Mouse (Mus musculus) thymus, postnatal 36 days (tissue): ENCODE results near the gene Mnt.

Source experiments
- DNase-seq, 2 experiments: peaks; one replicate each; pipeline ENCODE4 v3.0.0; 2022; ENCODE audit warnings: mixed read lengths in 2 of 2

The Mnt gene

DNA sequence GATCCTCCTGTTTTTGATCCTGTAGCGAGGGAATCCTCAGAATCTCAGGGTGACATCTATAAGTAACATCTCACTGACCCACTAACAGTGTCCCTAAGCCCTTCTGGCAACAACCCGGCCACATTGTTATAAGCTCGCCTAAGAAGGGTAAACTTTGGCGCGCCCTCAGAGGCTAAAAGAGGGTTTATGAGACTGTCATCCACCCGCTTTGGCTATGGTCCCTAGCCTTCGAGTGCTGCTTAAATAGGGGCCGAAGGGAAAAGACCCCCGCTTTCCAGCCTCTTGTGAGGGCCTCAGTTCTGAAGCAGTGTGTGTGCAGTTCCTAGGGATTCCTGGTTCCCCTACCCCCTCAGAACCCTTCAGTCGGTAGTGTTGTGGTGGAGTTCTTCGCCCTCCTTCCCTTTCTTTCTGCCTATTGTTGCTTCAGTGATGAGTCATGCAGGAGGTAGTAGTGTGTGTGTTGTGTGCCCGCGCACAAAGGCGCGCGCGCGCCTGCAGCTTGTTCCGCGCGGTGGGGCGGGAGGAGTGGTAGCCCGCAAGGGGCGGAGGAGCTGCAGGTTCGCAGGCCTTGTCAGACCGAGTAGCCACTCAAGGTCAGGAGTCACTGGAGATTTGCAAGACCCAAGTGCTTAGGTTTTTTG, 1.9 kb downstream of the Mnt start:
- peak; percentile 62 to 80 for DNase-seq

GRCm38 (mm10) chr11:74833536-74834358, 3.0 kb downstream of the Mnt start:
- peak in 1 of 2 experiments; percentile 6 for DNase-seq

DNA sequence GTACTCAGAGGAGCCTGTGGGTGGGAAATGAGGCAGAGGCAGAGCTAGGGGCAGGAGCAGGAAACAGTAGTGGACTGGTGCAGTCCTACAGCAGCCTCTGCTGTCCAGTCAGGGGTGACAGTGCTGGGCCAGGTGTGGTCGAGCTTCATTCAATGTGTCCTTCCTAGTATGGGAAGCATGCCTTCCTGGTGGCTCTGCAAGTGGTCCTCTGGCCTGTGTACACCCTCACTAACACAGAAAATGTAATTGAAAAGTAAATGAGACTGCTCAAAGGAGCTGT, 3.6 kb downstream of the Mnt start:
- no peak for DNase-seq

DNA sequence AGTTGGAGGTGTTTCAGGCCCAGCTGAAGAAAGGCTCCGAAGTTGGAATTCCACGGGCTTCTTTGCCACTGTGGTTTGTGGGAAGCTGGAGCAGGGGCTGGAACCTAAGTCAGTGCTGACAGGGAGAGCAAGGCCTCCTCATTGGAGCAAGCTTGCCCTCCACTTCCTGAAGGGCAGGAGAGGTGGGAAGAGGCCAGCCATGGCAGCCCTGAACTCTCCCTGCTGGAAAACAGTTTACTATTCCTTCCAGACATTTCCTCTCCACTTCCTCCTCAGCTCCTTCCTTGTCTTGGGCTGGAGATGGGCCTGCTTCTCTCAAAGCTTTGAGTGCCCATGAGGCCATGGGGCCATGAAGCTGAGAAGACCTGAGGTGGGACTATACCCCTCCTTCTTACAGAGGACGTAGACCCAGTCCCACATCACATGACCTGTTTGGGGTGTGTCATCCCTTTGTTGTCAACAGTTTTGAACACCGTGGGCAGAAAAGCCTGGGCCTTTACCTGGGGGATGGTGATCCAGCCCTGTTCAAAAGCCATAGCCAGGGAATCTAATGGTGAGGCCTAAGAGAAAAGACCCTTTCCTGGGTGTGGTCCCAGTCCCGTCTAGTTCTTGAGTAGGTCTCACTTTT, 4.0 kb downstream of the Mnt start:
- no peak for DNase-seq

DNA sequence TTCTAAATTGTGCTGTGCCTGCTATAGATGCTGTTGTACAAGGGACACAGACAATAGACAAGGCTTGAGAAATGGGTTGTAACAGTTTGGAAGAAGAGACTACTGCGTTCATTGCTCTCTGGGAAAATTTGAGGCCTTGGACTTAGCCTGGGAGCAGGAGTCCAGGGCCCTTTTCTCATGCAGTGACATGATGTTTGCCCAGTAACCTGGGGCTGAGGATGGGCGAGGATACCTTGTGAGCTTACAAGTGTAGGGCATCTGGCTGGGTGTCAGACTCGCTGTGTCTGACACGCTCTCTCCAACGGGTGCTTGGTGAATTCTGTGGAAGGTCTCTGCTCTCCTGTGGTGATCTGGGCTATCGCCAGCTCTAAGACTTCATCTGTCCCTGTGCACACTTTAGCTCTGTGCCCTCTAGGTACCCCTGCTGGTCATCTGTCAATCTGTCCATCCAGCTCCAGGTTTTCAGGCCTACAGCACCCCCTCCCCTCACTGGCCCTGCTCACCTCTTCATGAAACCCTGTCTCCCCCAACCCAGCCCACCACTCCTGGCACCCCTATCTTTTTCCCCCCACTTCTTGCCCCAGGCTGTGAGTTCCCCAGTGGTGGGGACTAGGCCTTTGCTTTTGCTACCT, 5.0 kb downstream of the Mnt start:
- no peak for DNase-seq

DNA sequence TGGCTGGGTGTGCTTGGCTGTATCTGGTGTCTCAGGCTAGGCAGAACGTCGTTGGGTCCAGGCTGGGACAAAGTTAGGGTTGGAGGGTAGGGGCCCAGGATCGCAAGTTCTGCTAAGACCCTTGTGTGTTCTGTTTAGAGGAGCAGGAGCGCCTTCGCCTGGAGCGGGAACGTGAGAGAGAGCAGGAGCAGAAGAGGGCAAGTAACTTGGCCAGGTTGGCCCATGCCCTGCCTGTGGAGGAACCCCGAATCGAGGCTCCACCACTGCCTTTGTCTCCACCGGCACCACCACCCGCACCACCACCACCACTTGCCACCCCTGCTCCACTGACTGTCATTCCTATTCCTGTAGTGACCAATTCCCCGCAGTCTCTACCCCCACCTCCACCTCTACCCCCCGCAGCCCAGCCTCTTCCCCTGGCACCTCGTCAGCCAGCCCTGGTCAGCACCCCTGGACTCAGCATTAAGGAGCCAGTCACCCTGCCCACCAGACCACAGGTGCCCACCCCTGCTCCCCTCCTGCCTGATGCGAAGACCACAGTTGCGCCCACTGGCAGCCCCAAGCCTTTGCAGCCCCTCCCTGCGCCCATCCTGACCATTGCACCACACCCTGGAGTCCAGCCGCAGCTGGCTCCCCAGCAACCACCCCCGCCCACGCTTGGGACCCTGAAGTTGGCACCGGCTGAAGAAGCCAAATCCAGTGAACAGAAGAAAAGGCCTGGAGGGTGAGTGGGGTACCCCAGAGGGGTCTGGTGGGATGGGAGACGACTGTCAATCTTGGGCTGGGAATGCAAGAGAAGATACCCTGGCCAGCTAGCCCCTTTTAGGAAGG, 5.7 kb downstream of the Mnt start:
- DNase-seq: peak in 1 of 2 experiments; percentile 42

DNA sequence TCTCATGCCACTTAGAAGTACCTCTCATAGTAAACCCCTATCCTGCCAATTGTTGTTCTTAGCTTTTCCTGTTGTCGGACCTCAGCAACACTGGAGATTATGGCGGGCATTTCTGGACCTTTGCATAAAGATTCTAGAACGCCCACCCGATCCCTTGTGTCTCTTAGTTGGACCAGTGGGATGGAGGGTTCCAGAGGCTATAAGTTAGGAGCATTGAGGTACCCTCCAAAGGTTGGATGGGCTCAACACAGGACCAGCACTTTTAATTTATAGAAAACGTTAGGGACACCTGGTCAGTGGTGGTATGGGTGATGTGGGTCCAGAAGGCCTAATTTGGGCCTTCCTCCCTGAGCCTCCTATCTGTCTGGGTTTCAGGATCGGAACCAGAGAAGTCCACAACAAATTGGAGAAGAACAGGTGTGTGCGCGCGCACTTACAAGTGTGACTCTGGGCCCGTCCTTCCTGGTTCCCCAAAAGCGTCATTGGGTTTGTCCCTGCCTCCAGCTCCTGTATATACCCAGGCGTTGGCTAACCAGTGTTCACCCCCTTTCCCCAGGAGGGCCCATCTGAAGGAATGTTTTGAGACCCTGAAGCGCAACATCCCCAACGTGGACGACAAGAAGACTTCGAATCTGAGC, 6.5 kb downstream of the Mnt start:
- DNase-seq: peak in 1 of 2 experiments; percentile 6

DNA sequence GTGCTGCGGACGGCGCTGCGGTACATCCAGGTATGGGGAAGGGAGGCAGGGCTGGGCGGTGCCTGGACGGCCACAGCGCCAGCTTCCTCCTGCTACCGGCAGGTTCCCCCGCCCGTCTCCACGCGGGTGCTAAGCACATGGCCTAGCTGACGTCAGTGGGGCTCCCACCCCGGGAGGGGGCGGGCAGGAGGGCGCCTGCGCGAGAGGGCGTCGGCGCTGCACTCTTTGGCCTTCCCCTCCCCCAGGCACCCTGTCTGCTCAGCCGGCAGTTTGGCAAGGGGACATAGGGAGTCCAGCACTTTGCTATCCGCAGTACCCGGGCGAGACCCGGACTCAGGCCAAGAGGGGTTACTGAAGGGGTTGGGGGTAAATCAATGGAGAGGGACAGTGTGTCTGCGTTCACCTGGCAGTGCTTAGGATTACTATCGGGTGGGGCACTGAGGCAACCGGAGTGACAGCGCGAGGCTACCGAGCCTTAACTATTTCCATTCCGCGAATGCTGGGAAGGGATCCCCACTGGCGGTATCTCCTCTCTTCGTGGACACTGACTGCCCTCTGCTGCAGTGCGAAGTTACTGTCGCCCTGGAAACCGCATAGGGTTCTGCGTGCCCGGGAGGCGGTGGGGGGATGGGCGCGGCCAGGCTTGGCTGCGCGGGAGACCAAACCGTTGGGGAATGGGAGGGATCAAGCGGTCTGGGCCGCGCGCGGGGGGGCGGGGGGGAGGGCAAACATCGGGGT, 7.1 kb downstream of the Mnt start:
- DNase-seq: peak; percentile 96 to 98

GRCm38 (mm10) chr11:74838441-74838840, 7.7 kb downstream of the Mnt start:
- DNase-seq: peak; percentile 94 to 97

DNA sequence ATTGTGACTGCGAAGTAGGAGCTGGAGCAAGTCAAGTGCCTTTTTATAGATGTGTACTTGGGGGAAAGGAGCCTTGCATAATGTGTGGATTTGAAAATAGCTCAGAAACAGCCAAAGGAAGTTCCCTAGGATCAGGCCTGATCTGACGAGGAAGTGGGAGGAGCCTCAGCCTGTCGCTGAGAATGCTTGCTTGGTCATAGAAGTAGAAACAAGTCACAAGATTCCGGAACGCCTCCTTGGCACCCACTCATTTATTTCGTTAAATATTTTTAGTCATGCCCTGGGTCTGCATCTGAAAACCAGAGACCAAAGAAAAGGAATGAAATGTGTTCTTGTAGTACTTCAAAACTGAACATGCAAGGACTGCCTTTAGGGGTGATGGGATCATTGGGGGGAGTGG, 8.3 kb downstream of the Mnt start:
- peak; percentile 47 to 70 for DNase-seq

DNA sequence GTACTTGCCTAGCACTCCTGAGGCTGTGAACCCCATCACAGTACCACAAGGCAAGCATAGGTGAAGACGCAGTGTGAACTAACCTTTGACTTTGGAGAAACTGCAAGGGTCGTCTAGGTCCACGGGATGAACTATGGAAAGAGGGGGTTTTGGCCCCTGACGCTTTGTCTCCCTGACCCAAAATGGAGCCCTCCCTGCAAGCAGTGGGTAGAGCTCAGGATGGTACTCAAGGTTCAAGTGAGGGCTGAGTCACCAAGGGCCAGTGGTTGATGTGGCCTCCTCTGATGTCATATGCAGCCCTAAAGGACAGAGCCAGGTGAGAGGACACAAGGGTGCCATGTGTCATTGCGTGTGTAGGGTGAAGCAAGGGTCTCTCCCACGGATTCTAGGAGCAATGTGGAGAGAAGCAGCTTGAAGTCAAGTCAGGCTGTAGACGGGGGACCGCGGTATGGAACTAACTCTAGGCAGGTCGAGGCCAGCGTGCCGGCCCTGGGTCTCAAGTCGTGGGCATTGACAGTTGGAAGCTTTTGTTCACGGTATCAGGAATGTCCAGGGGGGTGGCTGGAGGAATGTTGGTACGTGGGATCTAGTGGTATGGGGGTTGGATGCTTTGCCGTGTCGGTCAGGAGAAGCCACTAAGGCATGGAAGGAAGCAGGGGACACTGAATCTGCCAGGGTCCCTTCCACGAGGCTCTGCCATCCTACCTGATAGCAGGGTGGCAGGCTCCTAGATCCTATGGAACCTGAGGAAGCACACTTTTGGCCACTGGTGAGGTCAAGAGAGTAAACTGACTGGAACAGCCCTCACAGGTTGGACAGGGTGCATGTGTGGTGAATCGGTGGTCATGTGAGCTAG, 9.4 kb downstream of the Mnt start:
- peak in 1 of 2 experiments; percentile 6 for DNase-seq

GRCm38 (mm10) chr11:74840739-74841138, 10.0 kb downstream of the Mnt start:
- DNase-seq: no peak

GRCm38 (mm10) chr11:74841366-74841765, 10.6 kb downstream of the Mnt start:
- DNase-seq: peak in 1 of 2 experiments; percentile 5

DNA sequence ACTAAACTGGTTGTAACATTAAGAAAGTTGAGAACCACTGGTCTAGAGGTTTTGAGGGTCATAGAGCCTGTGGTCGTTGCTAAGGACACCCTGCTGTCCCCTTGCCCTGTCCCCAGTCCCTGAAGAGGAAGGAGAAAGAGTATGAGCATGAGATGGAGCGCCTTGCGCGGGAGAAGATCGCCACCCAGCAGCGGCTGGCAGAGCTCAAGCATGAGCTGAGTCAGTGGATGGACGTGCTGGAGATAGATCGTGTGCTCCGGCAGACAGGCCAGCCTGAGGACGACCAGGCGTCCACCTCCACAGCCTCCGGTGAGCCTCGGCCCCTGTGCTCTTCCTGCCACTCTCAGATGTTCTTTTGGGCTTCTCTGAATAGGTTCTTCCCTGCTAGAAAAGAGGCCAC, 11.3 kb downstream of the Mnt start:
- DNase-seq: no peak

- peak in 1 of 2 experiments; percentile 38 for DNase-seq
Measured at GRCm38 (mm10) chr11:74842656-74843434, 12.1 kb downstream of the Mnt start.

DNA sequence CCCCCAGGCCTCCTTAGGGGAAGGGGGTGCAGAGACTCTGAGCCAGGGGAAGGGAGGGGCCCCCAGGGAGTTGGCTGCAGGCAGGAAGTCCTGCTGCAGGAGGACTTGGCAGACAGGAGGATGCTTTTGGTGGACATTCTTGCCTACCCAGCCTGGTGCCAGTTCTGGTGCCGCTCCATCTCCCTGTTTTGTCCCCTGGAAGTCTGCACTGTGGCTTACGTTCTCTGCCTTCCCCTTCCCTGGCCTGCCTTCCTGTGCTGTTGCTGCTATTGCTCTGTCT, 12.7 kb downstream of the Mnt start:
- DNase-seq: no peak

GRCm38 (mm10) chr11:74843761-74844160, 13.0 kb downstream of the Mnt start:
- DNase-seq: no peak

GRCm38 (mm10) chr11:74845784-74846183, 15.1 kb downstream of the Mnt start:
- DNase-seq: no peak

- DNase-seq: peak; percentile 75 to 81
Measured at GRCm38 (mm10) chr11:74847919-74848521, 17.3 kb downstream of the Mnt start.
